Mouse (Mus musculus) CH12.LX (cell line): ENCODE measurements around the gene Ntm. TPM values are rescaled to one million over a fixed set of nuclear protein-coding genes. Genes with fewer than 3 reads are reported as not detected.

Experiments used
- DNase-seq: peaks from one replicate; pipeline ENCODE4 v3.0.0-alpha.2; 2013; ENCODE audit errors: extremely low read depth
- H3K27ac ChIP-seq: 2 replicates; pipeline ENCODE4 v1.5.1; 2012; ENCODE audit warnings: low read depth, mild to moderate bottlenecking, control low read depth, moderate library complexity; ENCODE audit not compliant: insufficient read depth
- H3K27me3 ChIP-seq: replicated peaks from 2 replicates; pipeline ENCODE3; 2012; ENCODE audit warnings: inconsistent platforms
- H3K36me3 ChIP-seq, 2 experiments: replicated peaks in 1 of 2; 2 replicates each; pipeline versions ENCODE3 to v1.6.1; 2012; ENCODE audit warnings: inconsistent platforms in 1 of 2, low read length in 1 of 2, mild to moderate bottlenecking in 1 of 2, mixed read lengths in 1 of 2, moderate library complexity in 1 of 2; ENCODE audit not compliant: control insufficient read depth in 1 of 2, insufficient read depth in 1 of 2
- H3K4me1 ChIP-seq, 2 experiments: 2 replicates each; pipeline ENCODE4 v1.6.1; 2012; ENCODE audit warnings: inconsistent platforms in 1 of 2, moderate library complexity in 1 of 2; ENCODE audit not compliant: insufficient read depth in 2 of 2, control insufficient read depth in 1 of 2
- H3K4me2 ChIP-seq: 2 replicates; pipeline ENCODE4 v1.6.1; 2012; ENCODE audit warnings: low read depth, mild to moderate bottlenecking, control low read depth; ENCODE audit not compliant: poor library complexity, insufficient read depth, severe bottlenecking
- H3K4me3 ChIP-seq, 3 experiments: fragments of 150-350 bp in 1 of 3; sonication (generic) in 1 of 3; replicated peaks in 1 of 3; 2 replicates each; pipeline versions ENCODE3 to v1.5.1; 2011 to 2012; ENCODE audit warnings: low read depth in 2 of 3, low read length in 2 of 3, mild to moderate bottlenecking in 2 of 3, moderate library complexity in 2 of 3, control low read depth in 1 of 3, improper control_type of control experiment in 1 of 3, inconsistent platforms in 1 of 3, mixed read lengths in 1 of 3; ENCODE audit not compliant: poor library complexity in 1 of 3
- H3K79me2 ChIP-seq: replicated peaks from 2 replicates; pipeline ENCODE4 v1.6.1; 2012; ENCODE audit warnings: mild to moderate bottlenecking, moderate library complexity; ENCODE audit not compliant: control insufficient read depth, poor library complexity, insufficient read depth, severe bottlenecking; ENCODE audit errors: extremely low read depth
- H3K9ac ChIP-seq: 2 replicates; pipeline ENCODE4 v1.6.1; 2012; ENCODE audit warnings: low read depth, mild to moderate bottlenecking, control low read depth, moderate library complexity; ENCODE audit not compliant: insufficient read depth
- H3K9me3 ChIP-seq: replicated peaks from 2 replicates; pipeline ENCODE3; 2012; ENCODE audit warnings: low read length, inconsistent platforms, mixed read lengths
- BHLHE40 ChIP-seq: IDR thresholded peaks from 2 replicates; pipeline ENCODE4 v1.6.1; 2011; ENCODE audit warnings: mild to moderate bottlenecking, low read depth, low read length, improper control_type of control experiment
- CHD2 ChIP-seq: IDR thresholded peaks from 2 replicates; pipeline ENCODE4 v1.6.1; 2011; ENCODE audit warnings: low read length, improper control_type of control experiment
- HCFC1 ChIP-seq: IDR thresholded peaks from 2 replicates; pipeline ENCODE4 v1.6.1; 2012; ENCODE audit warnings: low read depth, mild to moderate bottlenecking, inconsistent platforms, low read length, improper control_type of control experiment
- MAFK ChIP-seq: IDR thresholded peaks from 2 replicates; pipeline ENCODE4 v1.6.1; 2011; ENCODE audit warnings: low read length, improper control_type of control experiment; ENCODE audit not compliant: insufficient replicate concordance
- NRF1 ChIP-seq: IDR thresholded peaks from 2 replicates; pipeline ENCODE4 v1.6.1; 2014; ENCODE audit warnings: low read depth, mild to moderate bottlenecking, inconsistent platforms, low read length, improper control_type of control experiment, moderate library complexity
- RAD21 ChIP-seq: IDR thresholded peaks from 2 replicates; pipeline ENCODE4 v1.6.1; 2011; ENCODE audit warnings: low read depth, mild to moderate bottlenecking, low read length, improper control_type of control experiment, moderate library complexity
- SMC3 ChIP-seq: IDR thresholded peaks from 2 replicates; pipeline ENCODE4 v1.6.1; 2011; ENCODE audit warnings: low read depth, low read length, improper control_type of control experiment
- USF1 ChIP-seq: IDR thresholded peaks from 2 replicates; pipeline ENCODE4 v1.6.1; 2014; ENCODE audit warnings: low read depth, mild to moderate bottlenecking, inconsistent platforms, low read length, improper control_type of control experiment
- USF2 ChIP-seq: conservative IDR thresholded peaks from 2 replicates; pipeline ENCODE4 v1.6.1; 2011; ENCODE audit warnings: low read depth, low read length, improper control_type of control experiment
- ZNF384 ChIP-seq: IDR thresholded peaks from 2 replicates; pipeline ENCODE4 v1.6.1; 2012; ENCODE audit warnings: low read depth, low read length, improper control_type of control experiment, inconsistent platforms
- dilution Hi-C: fragments of 300-500 bp; cut with MboI; formaldehyde crosslinking; loops from 2 replicates; pipeline ENCODE4 v1.14.3; 2020; ENCODE audit warnings: low sequenced_read_pairs; ENCODE audit not compliant: extremely low pct_unique_long_range_greater_than_20kb, extremely low pct_ligation_motif_present
- in situ Hi-C: fragments of 300-500 bp; cut with MboI; formaldehyde crosslinking; loops from 3 replicates; pipeline ENCODE4 v1.14.3; 2019; ENCODE audit warnings: low sequenced_read_pairs, low pct_ligation_motif_present, low pct_unique_long_range_greater_than_20kb, mixed read lengths
- polyA plus RNA-seq: library from polyadenylated mRNA; unstranded; fragments of >175 nt; gene quantifications from 2 replicates; pipeline ENCODE4 v1.2.1, GENCODE M21; 2012; ENCODE audit warnings: low read depth; ENCODE audit not compliant: insufficient read length
- total RNA-seq, 2 experiments: library from RNA; depleted of rRNA; stranded (reverse); fragments of 300-350 nt in 1 of 2; fragments of >200 nt in 1 of 2; gene quantifications; 2 replicates each; pipeline ENCODE4 v1.2.3; 2012 to 2014

Ntm gene
- total and polyA plus RNA-seq, 3 experiments, result not detected

DNA sequence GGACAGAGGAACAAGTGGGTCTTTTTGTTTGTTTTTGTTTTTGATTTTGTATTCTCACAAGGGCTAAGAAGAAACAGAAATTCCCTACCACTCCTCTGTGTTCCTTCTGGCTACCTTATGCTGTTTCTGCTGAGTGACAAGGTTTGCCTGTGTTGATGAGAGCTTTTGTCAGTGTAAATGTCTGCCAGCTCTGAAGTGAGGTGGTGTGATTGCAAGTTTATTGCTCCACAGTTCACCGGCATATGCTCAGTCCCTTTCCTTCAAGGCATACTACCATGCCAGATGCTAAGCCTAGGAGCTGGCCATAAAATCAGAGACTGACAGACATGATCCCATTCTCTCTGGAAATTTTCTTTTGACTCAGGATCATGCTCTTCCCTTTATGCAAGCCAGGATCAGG is 993.5 kb downstream of the Ntm start:
- Histone ChIP-seq H3K4me2 (no peak overlapping the region), H3K9me3 (peaks cover 59% of the 10 kb centered on the region), H3K36me3 (no peaks in the 10 kb centered on the region), H3K4me1 (no peaks in the 10 kb centered on the region)
- in situ Hi-C loops, result no loop called here
- dilution Hi-C loops, result no loop called here
- no peak for TF ChIP-seq NRF1
- no peak for TF ChIP-seq ZNF384
- TF ChIP-seq MAFK, result no peak
- no peak for TF ChIP-seq CHD2
- TF ChIP-seq USF2, result no peak
- TF ChIP-seq USF1, result no peak
- TF ChIP-seq HCFC1, result no peak
- TF ChIP-seq SMC3, result no peak
- no peak for TF ChIP-seq RAD21
- TF ChIP-seq BHLHE40, result no peak
- TF ChIP-seq, all 38 proteins: peak for 0
- Histone ChIP-seq H3K4me3 (no peak overlapping the region), H3K27ac (no peak overlapping the region), H3K9ac (no peak overlapping the region), H3K79me2 (no peaks in the 10 kb centered on the region), H3K27me3 (no peaks in the 10 kb centered on the region)
- DNase-seq, result no peak
